In the genomic region with DNA sequence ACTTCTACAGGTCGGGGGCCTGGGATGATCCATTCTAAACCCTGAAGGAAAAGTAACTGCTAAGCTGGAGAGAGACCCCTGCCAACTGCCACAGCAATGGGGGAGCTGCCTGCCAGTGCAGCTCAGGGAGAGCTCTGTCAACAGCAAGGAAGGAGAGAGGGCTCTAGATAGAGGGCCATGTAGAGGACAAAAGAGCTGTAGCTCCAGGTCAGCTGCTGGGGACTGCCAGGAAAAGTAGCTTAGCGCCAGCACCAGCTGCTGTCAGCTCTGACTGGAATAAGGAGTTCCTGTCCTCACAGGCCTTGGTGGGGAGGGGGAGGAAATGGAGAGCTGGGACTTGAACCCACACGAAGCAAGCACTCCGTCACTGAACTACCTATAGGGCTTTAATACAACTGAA, we compare ENCODE assay signal across 22 mouse cellular contexts. TPM values are rescaled to one million over a fixed set of nuclear protein-coding genes. Genes with fewer than 3 reads are reported as not detected.
DNase-seq lines count a peak whose midpoint lies in the region; ATAC-seq and TF ChIP-seq lines count a peak whose summit lies in the region.
"Had no signal": no experiment of that assay in that cellular context is flagged by ENCODE, and none has a peak within 500 bp of the region (broad histone marks: within the 10 kb centered on the region; RNA-seq: fewer than 3 reads in every experiment).

No protein-coding gene starts in this region.

- H3K4me3 ChIP-seq in midbrain, embryonic 10.5 days: no peak overlapping the region
- H3K4me3 ChIP-seq in midbrain, embryonic 15.5 days: no peak overlapping the region
- no peak overlapping the region for H3K4me3 ChIP-seq in heart, postnatal 0 days (ENCODE audit: low read depth, low read length)
- H3K4me3 ChIP-seq in stomach, postnatal 0 days (ENCODE audit: low read depth, low read length): no peak overlapping the region
- H3K4me3 ChIP-seq: embryonic facial prominence, embryonic 12.5 days; intestine, embryonic 15.5 days; lung, embryonic 15.5 days; myocyte had no signal

- no peaks in the 10 kb centered on the region for H3K9me3 ChIP-seq in midbrain, embryonic 10.5 days (replicated peaks)
- H3K9me3 ChIP-seq in midbrain, embryonic 15.5 days: no peaks in the 10 kb centered on the region
- H3K9me3 ChIP-seq in heart, postnatal 0 days (replicated peaks; ENCODE audit: control insufficient read depth, low read length): no peaks in the 10 kb centered on the region
- no peaks in the 10 kb centered on the region for H3K9me3 ChIP-seq in stomach, postnatal 0 days (ENCODE audit: control insufficient read depth, low read length)
- H3K9me3 ChIP-seq: embryonic facial prominence, embryonic 12.5 days; intestine, embryonic 15.5 days; lung, embryonic 15.5 days had no signal

- 0 out of 2 replicates have a peak overlapping the region, but pooled peaks have one; percentile 38 for H3K27ac ChIP-seq in midbrain, embryonic 10.5 days (replicated peaks)
- no peak overlapping the region for H3K27ac ChIP-seq in midbrain, embryonic 15.5 days
- peak overlapping the region; percentile 86 for H3K27ac ChIP-seq in heart, postnatal 0 days (ENCODE audit: low read depth)
- H3K27ac ChIP-seq in stomach, postnatal 0 days (replicated peaks): no peak overlapping the region
- H3K27ac ChIP-seq: embryonic facial prominence, embryonic 12.5 days; intestine, embryonic 15.5 days; lung, embryonic 15.5 days had no signal

- ATAC-seq in frontal cortex, adult (ENCODE audit: low TSS enrichment): peak; percentile 17; the same call in 1 of the 2 replicates
- ATAC-seq in midbrain, embryonic 15.5 days (replicated peaks): no peak
- ATAC-seq in heart, postnatal 0 days (ENCODE audit: insufficient read depth, low read depth): peak; percentile 84
- ATAC-seq in stomach, postnatal 0 days (ENCODE audit: low FRiP score, low TSS enrichment): peak; percentile 29; the same call in 1 of the 2 replicates
- ATAC-seq: activated CD4-positive, CD25-positive, alpha-beta regulatory T cell, adult 4 months; intestine, embryonic 15.5 days had no signal

- peaks cover 40% of the 10 kb centered on the region for H3K36me3 ChIP-seq in midbrain, embryonic 10.5 days
- peaks cover 29% of the 10 kb centered on the region for H3K36me3 ChIP-seq in midbrain, embryonic 15.5 days (replicated peaks)
- peaks cover 66% of the 10 kb centered on the region for H3K36me3 ChIP-seq in heart, postnatal 0 days (replicated peaks; ENCODE audit: control insufficient read depth, insufficient read depth, low read length)
- peaks cover 28% of the 10 kb centered on the region for H3K36me3 ChIP-seq in stomach, postnatal 0 days (ENCODE audit: control insufficient read depth, insufficient read depth, low read length)

- no peak for TF ChIP-seq CTCF in heart, postnatal 0 days (IDR thresholded peaks at IDR 0.05; ENCODE audit: low read depth)
- no peak for TF ChIP-seq CTCF in stomach, postnatal 0 days (IDR thresholded peaks at IDR 0.05; ENCODE audit: low read depth)

- no peaks in the 10 kb centered on the region for H3K27me3 ChIP-seq in midbrain, embryonic 10.5 days (ENCODE audit: low read depth, poor library complexity, severe bottlenecking)
- no peaks in the 10 kb centered on the region for H3K27me3 ChIP-seq in midbrain, embryonic 15.5 days (replicated peaks)
- no peaks in the 10 kb centered on the region for H3K27me3 ChIP-seq in heart, postnatal 0 days (ENCODE audit: control insufficient read depth, insufficient read depth, low read length)
- no peaks in the 10 kb centered on the region for H3K27me3 ChIP-seq in stomach, postnatal 0 days (ENCODE audit: control insufficient read depth, insufficient read depth, low read length)
- H3K27me3 ChIP-seq: embryonic facial prominence, embryonic 12.5 days; intestine, embryonic 15.5 days; lung, embryonic 15.5 days had no signal

- H3K4me1 ChIP-seq in midbrain, embryonic 10.5 days: peaks cover 3% of the 10 kb centered on the region; the same call in 1 of the 2 replicates
- no peaks in the 10 kb centered on the region for H3K4me1 ChIP-seq in midbrain, embryonic 15.5 days
- peaks cover 17% of the 10 kb centered on the region; the same call in 1 of the 2 replicates for H3K4me1 ChIP-seq in heart, postnatal 0 days (ENCODE audit: control insufficient read depth, insufficient read depth)
- H3K4me1 ChIP-seq in stomach, postnatal 0 days (replicated peaks; ENCODE audit: control insufficient read depth, insufficient read depth): no peaks in the 10 kb centered on the region
- H3K4me1 ChIP-seq: embryonic facial prominence, embryonic 12.5 days; lung, embryonic 15.5 days had no signal

- no peak overlapping the region for H3K4me2 ChIP-seq in midbrain, embryonic 15.5 days
- H3K4me2 ChIP-seq in heart, postnatal 0 days (ENCODE audit: low read depth, low read length): no peak overlapping the region
- no peak overlapping the region for H3K4me2 ChIP-seq in stomach, postnatal 0 days (replicated peaks; ENCODE audit: low read depth)
- H3K4me2 ChIP-seq: embryonic facial prominence, embryonic 12.5 days; intestine, embryonic 15.5 days; liver, embryonic 11.5 days; lung, embryonic 15.5 days had no signal

- 80% methylated on average over 4 of the region's 4 CpGs for WGBS in midbrain, embryonic 10.5 days
- 69% methylated on average over 4 of the region's 4 CpGs for WGBS in midbrain, embryonic 15.5 days
- 46% methylated on average over 4 of the region's 4 CpGs for WGBS in heart, postnatal 0 days
- WGBS in stomach, postnatal 0 days: 71% methylated on average over 4 of the region's 4 CpGs

- no peak for DNase-seq in frontal cortex, postnatal 25 days (ENCODE audit: low spot score in 2 of 2)
- DNase-seq in midbrain, embryonic 10.5 days (ENCODE audit: low spot score): no peak
- DNase-seq in heart, postnatal 0 days (ENCODE audit: low spot score): peak; percentile 72
- no peak for DNase-seq in stomach, postnatal 0 days (ENCODE audit: low spot score)
- DNase-seq in B cell, adult 2 months: no peak
- no peak for DNase-seq in cerebellum, adult 18-20 months
- DNase-seq: cerebellum, adult 11 months; kidney, postnatal 14 days; layer of hippocampus, adult 9-11 months; right cerebral cortex, postnatal 14 days had no signal

- no peak for TF ChIP-seq EP300 in heart, postnatal 0 days (IDR thresholded peaks at IDR 0.05; ENCODE audit: low read depth)
- no peak for TF ChIP-seq EP300 in stomach, postnatal 0 days (optimal IDR thresholded peaks at IDR 0.05)

- no peak overlapping the region for H3K9ac ChIP-seq in midbrain, embryonic 15.5 days
- peak overlapping the region; percentile 20; the same call in 1 of the 2 replicates for H3K9ac ChIP-seq in heart, postnatal 0 days (replicated peaks; ENCODE audit: low read depth, low read length)
- no peak overlapping the region for H3K9ac ChIP-seq in stomach, postnatal 0 days (ENCODE audit: low read length)
- H3K9ac ChIP-seq: embryonic facial prominence, embryonic 12.5 days; intestine, embryonic 15.5 days; lung, embryonic 15.5 days had no signal

RNA-seq across cellular contexts. Expression of gene Fbxo9, which starts 20.3 kb away (rescaled TPM):
- polyA plus RNA-seq in midbrain, embryonic 10.5 days (2016; fragmentation: Nextera tagmentation; extraction: Ambion mirVana): 21.9 and 22.9 TPM in 2 replicates
- polyA plus RNA-seq in midbrain, embryonic 15.5 days (2015; fragmentation: Nextera tagmentation; extraction: Ambion mirVana): 67.5 and 75.1 TPM in 2 replicates
- 67.5 and 102 TPM in 2 replicates for total RNA-seq in heart, postnatal 0 days (2014; rRNA removed; ENCODE audit: low replicate concordance)
- 57.2 and 60.4 TPM in 2 replicates for polyA plus RNA-seq in heart, postnatal 0 days (2015; fragmentation: Nextera tagmentation; extraction: Ambion mirVana)
- polyA plus RNA-seq in stomach, postnatal 0 days (2015; fragmentation: Nextera tagmentation; extraction: Ambion mirVana): 41.0 and 44.5 TPM in 2 replicates

RNA-seq across cellular contexts. Expression of gene Ick, which starts 20.5 kb away (rescaled TPM):
- 33.5 and 35.8 TPM in 2 replicates for polyA plus RNA-seq in midbrain, embryonic 10.5 days (2016; fragmentation: Nextera tagmentation; extraction: Ambion mirVana)
- polyA plus RNA-seq in midbrain, embryonic 15.5 days (2015; fragmentation: Nextera tagmentation; extraction: Ambion mirVana): 43.0 and 46.3 TPM in 2 replicates
- 10.4 and 11.4 TPM in 2 replicates for total RNA-seq in heart, postnatal 0 days (2014; rRNA removed; ENCODE audit: low replicate concordance)
- 13.5 and 13.8 TPM in 2 replicates for polyA plus RNA-seq in heart, postnatal 0 days (2015; fragmentation: Nextera tagmentation; extraction: Ambion mirVana)
- polyA plus RNA-seq in stomach, postnatal 0 days (2015; fragmentation: Nextera tagmentation; extraction: Ambion mirVana): 28.5 and 31.3 TPM in 2 replicates

RNA-seq across cellular contexts. Expression of gene Gcm1, which starts 36.8 kb away (rescaled TPM):
- 0.10 TPM in 1 of 2 replicates, not detected in the other for polyA plus RNA-seq in midbrain, embryonic 10.5 days (2016; fragmentation: Nextera tagmentation; extraction: Ambion mirVana)
- not detected in 2 replicates for polyA plus RNA-seq in midbrain, embryonic 15.5 days (2015; fragmentation: Nextera tagmentation; extraction: Ambion mirVana)
- not detected in 2 replicates for total RNA-seq in heart, postnatal 0 days (2014; rRNA removed; ENCODE audit: low replicate concordance)
- polyA plus RNA-seq in heart, postnatal 0 days (2015; fragmentation: Nextera tagmentation; extraction: Ambion mirVana): not detected in 2 replicates
- not detected in 2 replicates for polyA plus RNA-seq in stomach, postnatal 0 days (2015; fragmentation: Nextera tagmentation; extraction: Ambion mirVana)
- total RNA-seq: adrenal gland, postnatal 4 days; heart, postnatal 10 days; left cerebral cortex, postnatal 36 days had no signal
- polyA plus RNA-seq: intestine, embryonic 15.5 days; liver, embryonic 11.5 days; myocyte; testis, adult 2 months had no signal

Comparison
In these comparisons a context has a peak if more than half of its experiments do, and no peak if none do; other contexts are left out.
1. H3K27ac ChIP-seq: peak in midbrain, embryonic 10.5 days (single experiment) and heart, postnatal 0 days (single experiment); none in midbrain, embryonic 15.5 days (single experiment) and stomach, postnatal 0 days (single experiment).